In the genomic region with DNA sequence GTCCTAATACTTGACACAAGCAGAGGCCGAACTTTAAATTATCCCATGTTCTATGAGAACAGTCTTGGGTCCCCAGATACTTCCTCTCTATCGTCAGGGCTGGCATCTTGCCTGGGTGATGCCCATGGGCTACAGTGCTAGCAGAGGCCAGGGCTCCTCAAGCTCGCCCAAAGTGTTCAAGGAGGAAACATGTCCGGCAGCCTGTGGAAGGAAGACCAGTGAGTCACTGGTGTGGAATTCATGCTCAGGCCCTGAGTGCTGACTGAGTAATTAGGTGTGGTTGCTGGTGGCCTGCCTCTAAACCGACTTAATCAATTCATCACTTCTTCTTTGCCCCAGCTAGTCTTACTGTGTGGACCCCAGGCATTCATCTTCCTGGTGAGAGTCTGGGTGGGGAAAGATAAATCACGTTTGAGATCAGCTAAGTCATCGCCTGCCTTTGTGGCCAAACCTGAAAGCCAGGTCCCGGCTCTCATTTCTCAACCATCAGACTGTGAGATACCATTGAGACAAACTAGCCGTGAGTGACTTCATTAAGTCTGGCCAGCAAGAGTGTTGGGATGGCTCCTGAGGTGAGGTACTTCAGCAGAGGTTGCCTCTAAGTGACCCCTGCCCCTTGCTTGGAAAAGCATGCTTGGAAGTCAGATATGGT, we compare ENCODE assay signal across 10 mouse cellular contexts. TPM values are rescaled to one million over a fixed set of nuclear protein-coding genes. Genes with fewer than 3 reads are reported as not detected.
DNase-seq lines count a peak whose midpoint lies in the region; TF ChIP-seq lines count a peak whose summit lies in the region.
"Had no signal": no experiment of that assay in that cellular context is flagged by ENCODE, and none has a peak within 500 bp of the region (broad histone marks: within the 10 kb centered on the region; RNA-seq: fewer than 3 reads in every experiment).

No protein-coding gene starts in this region.

- TF ChIP-seq CTCF in kidney, adult 2 months (conservative IDR thresholded peaks at IDR 0.05; ENCODE audit: insufficient read depth, insufficient read length, low read depth, low read length) = no peak

- H3K4me1 ChIP-seq in kidney, adult 2 months (ENCODE audit: control insufficient read depth, insufficient read depth, low read length) = peaks cover 10% of the 10 kb centered on the region; the same call in 1 of the 2 replicates

- TF ChIP-seq POLR2A in kidney, adult 2 months (IDR thresholded peaks at IDR 0.05; ENCODE audit: low read depth, low read length) = no peak

- no peak overlapping the region for H3K27ac ChIP-seq in kidney, adult 2 months (ENCODE audit: insufficient read depth, low read depth, low read length)
- H3K27ac ChIP-seq: embryonic facial prominence, embryonic 13.5 days; left cerebral cortex, adult 2 months had no signal

- DNase-seq in adrenal gland, postnatal 25 days = peak; percentile 52
- peak; percentile 47 for DNase-seq in gastrocnemius, postnatal 25 days
- peak; percentile 50 for DNase-seq in kidney, adult 2 months
- peak; percentile 73 for DNase-seq in lung, postnatal 36 days
- no peak for DNase-seq in frontal cortex, postnatal 36 days (ENCODE audit: low spot score in 2 of 2)
- DNase-seq in left cerebral cortex, adult 11 months (ENCODE audit: low spot score) = no peak
- no peak for DNase-seq in layer of hippocampus, postnatal 14 days (ENCODE audit: low spot score in 2 of 2)
- DNase-seq: thymus, postnatal 25 days had no signal

- H3K4me3 ChIP-seq in kidney, adult 2 months (ENCODE audit: insufficient read depth, low read depth, low read length) = no peak overlapping the region
- H3K4me3 ChIP-seq: embryonic facial prominence, embryonic 13.5 days; left cerebral cortex, adult 2 months had no signal

- H3K36me3 ChIP-seq in kidney, adult 2 months (ENCODE audit: control insufficient read depth, insufficient read depth, low read length) = no peaks in the 10 kb centered on the region
- H3K36me3 ChIP-seq: embryonic facial prominence, embryonic 13.5 days had no signal

- no peaks in the 10 kb centered on the region for H3K27me3 ChIP-seq in kidney, adult 2 months (replicated peaks; ENCODE audit: control insufficient read depth, insufficient read depth, low read length)
- H3K27me3 ChIP-seq: embryonic facial prominence, embryonic 13.5 days had no signal

- WGBS in kidney, adult 2 months = 46% methylated on average over 9 of the region's 9 CpGs

RNA-seq across cellular contexts. Expression of a gene that starts 21.9 kb away (rescaled TPM):
- 71.5 and 101 TPM in 2 replicates for total RNA-seq in adrenal gland, postnatal 25 days (2021)
- total RNA-seq in gastrocnemius, postnatal 25 days (2021) = 10 to 100 TPM; 10.5 to 13.2 TPM
- polyA plus RNA-seq in kidney, adult 2 months (2012; rRNA removed) = 128 and 172 TPM in 2 replicates
- 10 to 100 TPM; 10.9 to 14.5 TPM for total RNA-seq in layer of hippocampus, postnatal 14 days (2021)

Comparison
In these comparisons a context has a peak if more than half of its experiments do, and no peak if none do; other contexts are left out.
1. DNase-seq: peak in adrenal gland, postnatal 25 days (single experiment), gastrocnemius, postnatal 25 days (single experiment), kidney, adult 2 months (single experiment) and lung, postnatal 36 days (single experiment); none in frontal cortex, postnatal 36 days (0 of 2), left cerebral cortex, adult 11 months (single experiment) and layer of hippocampus, postnatal 14 days (0 of 2).